Mouse (Mus musculus): ENCODE measurements around the gene Kdf1. TPM values are rescaled to one million over a fixed set of nuclear protein-coding genes. Genes with fewer than 3 reads are reported as not detected.

The Kdf1 gene
- polyA plus RNA-seq (2012; ENCODE audit: insufficient read depth, insufficient read length, missing spikeins) = not detected in 2 replicates

- H3K4me3 ChIP-seq (ENCODE audit: insufficient read depth, low read length) = peak within 1 kb of the TSS; percentile 44
- no peak for TF ChIP-seq POLR2A (IDR thresholded peaks at IDR 0.05; ENCODE audit: borderline replicate concordance, low read depth, low read length)
- no peak for TF ChIP-seq CTCF (IDR thresholded peaks at IDR 0.05; ENCODE audit: low read depth, low read length)
- H3K27ac ChIP-seq (ENCODE audit: insufficient read depth, low read depth, low read length) = no peak within 1 kb of the TSS
- no peaks in the 10 kb centered on the region for H3K4me1 ChIP-seq (ENCODE audit: control insufficient read depth, insufficient read depth, low read length)
Measured at GRCm38 (mm10) chr4:133518601-133519368, at the start of gene Kdf1. Gene Kdf1, plus strand, starts transcription at chr4:133518963.

GRCm38 (mm10) chr4:133469122-133469521 lies 49.6 kb upstream of the Kdf1 start:
- no peak overlapping the region for H3K4me3 ChIP-seq (ENCODE audit: insufficient read depth, low read length)
- no peak for TF ChIP-seq CTCF (IDR thresholded peaks at IDR 0.05; ENCODE audit: low read depth, low read length)
- TF ChIP-seq POLR2A (IDR thresholded peaks at IDR 0.05; ENCODE audit: borderline replicate concordance, low read depth, low read length) = no peak
- peaks cover 14% of the 10 kb centered on the region for H3K4me1 ChIP-seq (ENCODE audit: control insufficient read depth, insufficient read depth, low read length)
- H3K27ac ChIP-seq (ENCODE audit: insufficient read depth, low read depth, low read length) = no peak overlapping the region

GRCm38 (mm10) chr4:133471135-133471821 lies 47.5 kb upstream of the Kdf1 start:
- TF ChIP-seq POLR2A (IDR thresholded peaks at IDR 0.05; ENCODE audit: borderline replicate concordance, low read depth, low read length) (no peak), CTCF (IDR thresholded peaks at IDR 0.05; ENCODE audit: low read depth, low read length) (no peak)
- Histone ChIP-seq H3K4me3 (ENCODE audit: insufficient read depth, low read length) (no peak overlapping the region), H3K27ac (ENCODE audit: insufficient read depth, low read depth, low read length) (no peak overlapping the region), H3K4me1 (ENCODE audit: control insufficient read depth, insufficient read depth, low read length) (0 out of 2 replicates have a peak, but pooled peaks cover 3% of the 10 kb centered on the region)

DNA sequence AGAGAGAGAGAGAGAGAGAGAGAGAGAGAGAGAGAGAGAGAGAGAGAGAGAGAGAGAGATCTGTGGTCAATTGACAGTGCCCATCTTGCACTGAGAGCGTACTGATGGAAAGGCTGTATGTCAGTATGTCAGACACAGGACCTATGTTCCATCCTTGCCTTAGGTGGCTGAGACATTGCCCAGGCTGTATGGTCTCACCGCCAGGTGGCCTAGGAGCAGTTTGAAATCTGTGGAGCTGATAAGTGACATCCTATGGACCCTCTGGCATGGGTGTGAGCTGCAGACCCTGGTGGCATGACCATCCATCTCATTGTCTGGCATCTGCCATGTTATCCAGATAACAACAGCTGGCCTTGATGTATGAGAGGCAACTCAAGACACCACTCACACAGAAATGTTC lies 44.9 kb upstream of the Kdf1 start:
- no peak for TF ChIP-seq CTCF (IDR thresholded peaks at IDR 0.05; ENCODE audit: low read depth, low read length)
- TF ChIP-seq POLR2A (IDR thresholded peaks at IDR 0.05; ENCODE audit: borderline replicate concordance, low read depth, low read length) = no peak
- Histone ChIP-seq H3K27ac (ENCODE audit: insufficient read depth, low read depth, low read length) (no peak overlapping the region), H3K4me1 (ENCODE audit: control insufficient read depth, insufficient read depth, low read length) (no peaks in the 10 kb centered on the region), H3K4me3 (ENCODE audit: insufficient read depth, low read length) (no peak overlapping the region)

GRCm38 (mm10) chr4:133479458-133480184 lies 39.1 kb upstream of the Kdf1 start, which contains the start of gene Tent5b:
Gene Tent5b, plus strand, starts transcription at chr4:133480132.
- Histone ChIP-seq H3K27ac (ENCODE audit: insufficient read depth, low read depth, low read length) (no peak within 1 kb of the TSS), H3K4me3 (ENCODE audit: insufficient read depth, low read length) (peak within 1 kb of the TSS; percentile 48), H3K4me1 (ENCODE audit: control insufficient read depth, insufficient read depth, low read length) (no peaks in the 10 kb centered on the region)
- TF ChIP-seq POLR2A (IDR thresholded peaks at IDR 0.05; ENCODE audit: borderline replicate concordance, low read depth, low read length) (no peak), CTCF (IDR thresholded peaks at IDR 0.05; ENCODE audit: low read depth, low read length) (peak; percentile 86)

- Histone ChIP-seq H3K4me1 (ENCODE audit: control insufficient read depth, insufficient read depth, low read length) (no peaks in the 10 kb centered on the region), H3K27ac (ENCODE audit: insufficient read depth, low read depth, low read length) (no peak overlapping the region), H3K4me3 (ENCODE audit: insufficient read depth, low read length) (peak overlapping the region; percentile 48)
- TF ChIP-seq CTCF (IDR thresholded peaks at IDR 0.05; ENCODE audit: low read depth, low read length) (no peak), POLR2A (IDR thresholded peaks at IDR 0.05; ENCODE audit: borderline replicate concordance, low read depth, low read length) (no peak)
Measured at GRCm38 (mm10) chr4:133480185-133480537, 38.6 kb upstream of the Kdf1 start.

DNA sequence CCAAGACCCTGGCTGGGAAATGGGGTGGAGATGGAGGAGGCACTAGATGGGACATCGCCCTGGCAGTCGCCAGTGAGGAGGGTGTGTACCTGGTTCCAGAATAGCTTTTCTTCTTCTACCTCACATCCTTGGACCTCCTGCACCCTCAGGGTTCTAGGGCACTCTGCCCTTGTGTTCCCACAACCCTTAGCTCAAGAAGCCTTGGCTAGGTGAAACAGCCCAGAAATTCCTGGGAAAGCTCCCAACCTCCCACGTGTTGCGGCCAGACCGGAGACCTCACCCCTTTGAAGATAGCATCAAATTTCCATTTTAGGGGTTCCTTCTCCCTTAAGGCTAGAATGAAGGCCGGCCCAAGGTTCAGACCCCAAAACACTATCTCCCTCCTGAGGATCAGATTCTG lies 38.0 kb upstream of the Kdf1 start:
- Histone ChIP-seq H3K4me3 (ENCODE audit: insufficient read depth, low read length) (no peak overlapping the region), H3K4me1 (ENCODE audit: control insufficient read depth, insufficient read depth, low read length) (no peaks in the 10 kb centered on the region), H3K27ac (ENCODE audit: insufficient read depth, low read depth, low read length) (no peak overlapping the region)
- TF ChIP-seq CTCF (IDR thresholded peaks at IDR 0.05; ENCODE audit: low read depth, low read length) (no peak), POLR2A (IDR thresholded peaks at IDR 0.05; ENCODE audit: borderline replicate concordance, low read depth, low read length) (no peak)

DNA sequence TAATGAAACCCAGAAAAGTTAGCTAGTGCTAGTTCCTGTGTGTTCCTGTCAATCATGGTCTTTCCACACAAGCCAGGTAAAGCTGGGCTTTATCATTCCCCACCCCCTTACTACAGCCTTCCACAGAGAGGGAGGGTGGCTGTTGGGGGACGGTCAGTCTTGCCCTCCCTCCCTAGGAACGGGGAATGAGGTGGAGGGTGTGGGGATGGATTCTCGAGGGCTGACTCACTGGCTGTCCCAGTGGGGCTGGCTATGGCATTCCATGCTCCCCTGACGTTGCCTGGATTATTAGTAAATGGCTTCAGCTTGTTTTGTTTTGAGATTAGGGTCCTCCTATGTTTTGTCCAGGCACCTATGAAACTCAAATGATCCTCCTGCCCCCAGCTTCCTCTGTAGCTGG lies 37.3 kb upstream of the Kdf1 start:
- H3K4me1 ChIP-seq (ENCODE audit: control insufficient read depth, insufficient read depth, low read length) = no peaks in the 10 kb centered on the region
- TF ChIP-seq CTCF (IDR thresholded peaks at IDR 0.05; ENCODE audit: low read depth, low read length) (no peak), POLR2A (IDR thresholded peaks at IDR 0.05; ENCODE audit: borderline replicate concordance, low read depth, low read length) (no peak)
- H3K4me3 ChIP-seq (ENCODE audit: insufficient read depth, low read length) = no peak overlapping the region
- H3K27ac ChIP-seq (ENCODE audit: insufficient read depth, low read depth, low read length) = no peak overlapping the region

DNA sequence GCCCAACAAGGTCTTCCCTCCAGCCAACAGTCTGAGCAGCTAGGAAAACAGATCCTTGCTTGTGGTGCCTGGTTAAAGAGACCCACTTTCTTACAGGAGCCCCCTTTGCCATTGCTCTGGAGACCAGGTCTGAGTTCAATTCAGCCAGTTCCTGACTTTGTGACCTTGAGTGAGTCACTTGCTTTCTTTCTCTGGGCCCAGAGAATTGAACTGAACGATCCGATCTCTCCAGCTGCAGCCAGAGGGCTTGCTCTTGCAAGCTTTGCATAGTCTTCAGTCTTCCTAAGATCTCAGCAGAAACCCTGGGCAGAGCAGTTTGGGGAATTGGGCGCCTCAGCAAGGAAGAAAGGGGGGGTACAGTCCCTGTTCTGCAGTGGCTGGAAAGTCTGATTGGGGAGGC lies 36.3 kb upstream of the Kdf1 start:
- Histone ChIP-seq H3K4me3 (ENCODE audit: insufficient read depth, low read length) (no peak overlapping the region), H3K27ac (ENCODE audit: insufficient read depth, low read depth, low read length) (no peak overlapping the region), H3K4me1 (ENCODE audit: control insufficient read depth, insufficient read depth, low read length) (no peaks in the 10 kb centered on the region)
- no peak for TF ChIP-seq CTCF (IDR thresholded peaks at IDR 0.05; ENCODE audit: low read depth, low read length)
- TF ChIP-seq POLR2A (IDR thresholded peaks at IDR 0.05; ENCODE audit: borderline replicate concordance, low read depth, low read length) = no peak
